Mouse (Mus musculus): ENCODE results near the gene Fabp6.
A peak's percentile ranks its signal among the peaks of the same experiment; 100 is the strongest.

The Fabp6 gene

GRCm38 (mm10) chr11:43586324-43587090, 14.8 kb downstream of the Fabp6 start, which contains the start of gene 4933415A04Rik:
Gene 4933415A04Rik (plus strand): TSS chr11:43587040.
- peak; percentile 91 for DNase-seq

DNA sequence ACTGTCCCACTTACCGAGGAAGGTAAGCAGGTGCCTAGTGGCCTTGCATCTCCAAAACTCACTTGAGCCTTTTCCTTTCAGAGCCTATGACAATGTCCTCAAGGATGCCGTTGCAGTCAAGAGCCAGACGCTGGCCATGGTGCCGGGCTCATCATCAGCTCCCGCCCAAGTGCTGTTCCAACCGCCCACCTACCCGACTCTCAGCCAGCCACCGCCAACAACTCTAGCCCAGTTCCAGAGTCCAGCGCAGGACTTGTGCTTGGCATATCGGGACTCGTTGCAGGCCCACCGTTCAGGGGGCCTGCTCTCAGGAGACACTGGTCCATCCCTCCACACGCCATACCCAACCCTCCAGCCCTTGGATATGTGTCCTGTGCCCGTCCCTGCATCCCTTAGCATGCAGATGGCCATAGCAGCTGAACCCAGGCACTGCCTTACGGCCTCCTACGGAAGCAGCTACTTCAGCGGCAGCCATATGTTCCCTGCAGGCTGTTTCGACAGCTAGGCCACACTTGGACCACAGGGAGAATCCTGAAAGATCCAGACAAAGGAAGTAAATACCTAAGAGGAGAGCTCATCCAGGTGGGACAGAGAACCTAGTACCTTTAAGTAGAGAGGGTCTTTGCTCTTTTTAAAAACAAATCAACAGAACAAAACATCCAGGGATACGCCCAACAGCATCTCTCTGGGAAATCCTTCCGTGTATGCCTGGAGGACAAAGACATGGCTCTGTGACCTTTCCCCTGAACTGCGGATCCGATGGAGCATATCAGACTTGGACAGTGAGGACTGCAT, 15.9 kb downstream of the Fabp6 start:
- DNase-seq = no peak

DNA sequence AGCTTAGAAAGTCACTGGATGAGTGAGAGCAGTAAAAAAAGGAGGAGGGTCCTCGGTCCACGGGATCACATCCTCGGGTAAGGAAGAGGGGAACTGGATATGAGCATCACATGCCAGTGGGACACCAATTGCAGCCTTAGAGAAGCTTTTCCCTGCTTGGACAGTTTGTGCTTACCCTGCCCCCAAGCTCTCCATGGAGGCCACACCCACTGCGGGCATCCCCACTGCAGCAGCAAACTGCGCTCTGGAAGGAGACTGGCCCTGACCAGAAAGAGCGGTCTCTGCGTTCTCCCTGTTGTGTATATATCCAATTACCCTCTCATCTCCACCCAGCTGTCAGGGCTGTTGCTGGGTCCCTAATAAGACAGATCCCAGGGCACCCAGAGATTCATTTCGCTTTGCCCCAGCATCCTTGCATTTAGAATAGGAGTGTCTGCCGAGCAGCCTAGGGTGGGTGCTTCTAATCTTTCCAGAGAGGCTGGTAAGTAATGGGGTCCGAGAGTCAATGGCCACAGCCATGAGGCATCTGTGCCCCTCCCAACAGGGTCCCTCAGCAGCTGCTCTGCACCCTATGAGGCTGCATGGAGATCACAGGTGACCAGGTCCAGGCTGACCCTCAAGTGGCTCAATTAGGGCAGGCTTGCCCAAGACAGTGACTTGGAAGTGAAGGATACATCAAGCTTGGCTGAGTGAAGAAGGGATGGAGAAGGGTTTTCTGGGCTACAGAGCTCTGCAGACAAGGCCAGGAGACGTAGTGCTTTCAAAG, 23.4 kb downstream of the Fabp6 start:
- peak; percentile 22 for DNase-seq

DNA sequence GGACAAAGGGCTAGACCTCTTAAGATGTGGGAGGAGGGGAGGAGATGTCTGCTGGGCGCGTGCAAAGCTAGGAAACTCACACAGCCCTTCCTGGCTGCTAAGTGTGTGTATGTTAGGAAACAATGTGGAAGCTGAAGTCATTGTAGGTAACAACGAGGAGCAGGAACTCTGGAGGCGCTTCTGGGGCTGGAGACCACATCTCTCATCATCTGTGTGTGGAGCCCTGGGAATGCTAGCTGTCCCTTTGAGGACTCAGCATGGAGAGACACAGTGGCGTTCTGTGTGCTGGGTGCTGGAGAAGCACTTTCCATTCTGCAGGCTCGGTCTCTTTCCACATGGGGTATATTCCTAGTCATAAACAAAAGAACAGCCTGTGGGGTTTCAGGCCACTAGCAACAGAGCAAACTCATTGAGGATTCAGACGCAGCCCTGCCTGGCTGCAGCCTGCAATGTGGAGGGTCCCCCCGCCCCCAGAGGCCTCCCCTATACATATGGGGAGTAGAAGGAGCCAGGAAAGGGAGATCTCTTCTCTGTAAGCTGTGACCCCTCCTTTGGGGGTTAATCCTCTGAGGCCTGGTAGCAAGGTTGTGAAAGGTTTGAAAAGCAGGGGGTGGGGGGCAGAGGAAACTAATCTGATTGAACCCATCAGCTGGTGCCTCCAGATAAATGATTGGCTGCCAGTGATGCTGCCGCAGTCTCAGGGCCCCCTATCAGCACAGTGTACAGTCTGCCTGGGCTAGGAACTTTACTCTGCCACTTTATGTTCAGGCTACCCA, 25.8 kb downstream of the Fabp6 start:
- DNase-seq = peak; percentile 62

DNA sequence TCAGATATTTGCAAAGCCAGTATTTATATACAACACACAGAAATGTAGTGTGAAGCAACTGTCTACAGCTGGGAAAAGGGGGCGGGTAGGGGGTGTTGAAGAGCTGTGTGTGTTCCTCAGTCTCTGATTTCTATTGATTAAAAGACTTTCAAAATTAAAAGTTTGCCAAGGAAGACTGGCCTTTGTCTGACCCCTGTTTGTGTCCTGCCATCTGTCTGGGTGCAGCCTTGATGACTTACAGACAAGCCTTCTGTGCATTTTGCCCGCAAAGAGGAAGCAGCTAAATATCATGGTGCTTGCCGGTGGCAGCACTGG, 26.3 kb downstream of the Fabp6 start:
- DNase-seq = no peak

GRCm38 (mm10) chr11:43569595-43569994, 31.7 kb downstream of the Fabp6 start:
- DNase-seq = peak; percentile 96

DNA sequence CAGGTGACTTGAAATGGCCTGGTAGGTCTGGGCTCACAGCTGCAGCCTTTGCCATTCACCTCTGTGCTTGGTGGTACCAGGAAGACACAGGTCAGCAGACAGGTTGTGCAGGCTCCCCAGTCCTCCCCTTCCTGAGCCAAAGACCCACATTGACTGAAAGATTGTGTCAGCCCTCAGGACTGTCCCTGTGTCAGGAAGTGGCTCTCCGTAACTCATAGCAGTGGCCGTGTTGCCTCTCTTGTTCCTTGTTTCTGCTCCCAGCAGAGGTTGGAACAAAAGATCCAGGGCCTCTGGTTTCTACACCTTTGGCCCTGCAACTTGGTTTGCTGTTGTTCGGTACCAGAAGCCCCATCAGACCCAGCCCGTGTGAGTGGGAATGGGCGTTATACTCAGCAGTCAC, 32.2 kb downstream of the Fabp6 start:
- DNase-seq = no peak

- DNase-seq = peak; percentile 70
These were observed 33.1 kb downstream of the Fabp6 start for GRCm38 (mm10) chr11:43568263-43568662.

DNA sequence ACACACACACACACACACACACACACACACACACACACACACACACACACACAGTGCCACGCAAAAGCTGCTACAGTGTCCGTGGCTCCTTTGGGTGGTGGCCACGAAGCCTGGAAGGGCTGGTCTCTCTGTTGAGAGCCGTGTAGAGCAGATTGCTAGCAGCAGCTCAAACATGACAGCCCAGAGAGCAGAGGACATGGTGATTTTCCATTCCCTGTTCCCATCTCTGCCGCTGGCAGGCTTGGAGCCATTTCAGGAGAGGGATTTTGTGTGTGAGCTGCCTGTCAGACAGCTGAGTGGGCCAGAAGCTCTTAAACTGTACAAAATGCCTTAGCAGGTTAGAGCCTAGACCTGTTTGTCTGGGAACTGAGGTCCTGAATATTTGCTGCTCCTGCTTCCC, 34.6 kb downstream of the Fabp6 start:
- peak; percentile 28 for DNase-seq

- no peak for DNase-seq
These were observed 35.5 kb downstream of the Fabp6 start for GRCm38 (mm10) chr11:43565852-43566251.

- no peak for DNase-seq
These were observed 35.9 kb downstream of the Fabp6 start for GRCm38 (mm10) chr11:43565414-43565813.

DNA sequence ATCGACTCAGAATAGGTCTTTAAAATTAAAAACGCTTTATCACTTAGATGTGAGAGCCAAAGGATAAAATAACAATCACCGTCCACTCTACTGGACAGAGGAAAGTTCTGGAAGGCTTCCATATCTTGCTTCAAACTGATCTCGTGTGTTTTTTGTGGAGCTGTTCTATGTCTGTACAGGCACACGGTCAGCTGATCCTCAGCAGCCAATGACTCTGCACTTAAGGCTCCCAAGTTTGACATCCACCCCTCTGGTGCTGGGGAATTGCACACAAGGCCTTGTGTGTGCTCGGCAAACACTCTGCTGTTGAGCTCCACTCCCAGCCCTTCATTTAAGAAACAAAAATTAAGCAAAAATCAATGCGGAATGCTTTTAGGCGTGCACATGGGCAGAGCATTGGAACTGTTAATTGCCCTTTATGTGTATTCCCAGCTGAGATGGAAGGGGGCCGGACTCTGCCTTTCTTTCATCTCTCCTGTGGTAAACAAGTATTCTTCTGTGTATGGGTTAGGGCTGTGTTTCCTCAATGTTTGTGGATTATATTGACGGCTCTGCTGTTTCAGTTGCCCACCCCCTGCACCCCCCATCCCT, 37.6 kb downstream of the Fabp6 start:
- no peak for DNase-seq

DNA sequence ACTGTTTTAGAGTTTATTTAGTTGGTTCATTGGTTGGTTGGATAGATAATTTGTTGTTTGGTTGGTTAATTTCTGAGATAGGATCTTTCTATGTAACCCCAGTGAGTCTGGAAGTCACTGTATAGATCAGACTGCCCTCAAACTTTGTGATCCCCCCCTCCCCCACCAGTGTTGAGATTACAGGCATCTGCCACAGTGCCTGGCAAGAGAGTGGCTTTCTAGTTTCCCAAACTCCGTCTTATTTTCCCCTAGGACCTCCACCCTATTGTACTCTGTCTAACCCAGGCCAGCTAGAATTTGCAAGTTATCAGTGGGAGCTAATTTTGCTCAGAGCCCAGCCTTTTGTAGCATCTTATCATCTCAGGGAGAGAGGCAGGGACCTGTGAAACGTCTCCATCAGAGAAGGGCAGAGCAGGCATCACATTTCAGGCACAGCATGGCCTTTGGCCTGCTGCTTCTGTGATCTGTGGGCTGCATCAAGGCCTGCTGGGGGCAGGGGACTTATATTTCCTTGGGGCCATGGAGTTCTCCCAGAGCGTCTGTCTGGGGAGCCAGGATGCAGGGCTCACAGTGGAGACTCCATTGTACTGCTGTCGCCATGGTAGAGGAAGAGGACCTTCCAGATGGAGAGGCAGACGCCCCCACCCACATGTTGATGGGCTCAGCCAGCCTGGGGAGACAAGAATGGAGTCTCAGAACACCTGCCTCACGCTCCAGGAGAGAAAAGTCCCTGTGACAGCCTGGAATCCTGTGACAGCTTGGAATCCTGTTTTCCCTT, 41.6 kb downstream of the Fabp6 start:
- DNase-seq = no peak

DNA sequence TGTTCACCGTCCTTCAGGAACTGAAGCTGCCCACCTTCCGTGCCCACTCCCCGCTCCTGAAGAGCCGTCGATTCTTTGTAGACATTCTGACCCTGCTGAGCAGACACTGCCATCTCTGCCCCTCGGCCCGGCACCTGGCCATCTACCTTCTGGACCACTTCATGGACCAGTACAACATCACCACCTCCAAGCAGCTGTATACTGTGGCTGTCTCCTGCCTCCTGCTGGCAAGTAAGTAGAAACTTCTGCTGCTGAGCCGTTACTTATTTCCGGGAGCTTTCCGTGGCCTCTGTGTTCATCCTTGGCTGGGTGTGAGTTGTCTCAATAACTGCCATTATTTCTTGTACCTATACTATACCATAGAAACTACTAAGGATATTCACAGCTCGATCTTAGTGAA, 44.8 kb downstream of the Fabp6 start:
- peak; percentile 17 for DNase-seq

DNA sequence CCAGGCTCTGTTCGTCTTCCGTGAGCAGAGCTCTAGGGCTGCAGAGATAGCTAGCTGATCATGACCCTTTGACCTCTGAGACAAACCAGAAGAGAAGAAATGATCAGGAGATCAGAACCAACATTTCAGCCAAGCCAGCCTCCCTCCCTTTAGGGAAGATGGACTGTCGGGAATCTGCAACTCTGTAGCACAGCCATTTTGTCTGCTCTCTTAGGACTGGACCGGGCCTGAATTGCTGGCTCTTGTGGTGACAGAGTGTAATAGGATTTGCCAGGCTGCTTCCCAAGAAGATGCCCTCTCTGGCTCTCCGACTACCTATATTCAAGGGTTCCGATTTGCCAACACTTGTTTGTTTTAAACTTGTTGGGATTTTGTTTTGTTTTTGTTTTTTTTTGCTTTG, 48.7 kb downstream of the Fabp6 start:
- DNase-seq = no peak

GRCm38 (mm10) chr11:43551756-43552155, 49.6 kb downstream of the Fabp6 start:
- DNase-seq = no peak

DNA sequence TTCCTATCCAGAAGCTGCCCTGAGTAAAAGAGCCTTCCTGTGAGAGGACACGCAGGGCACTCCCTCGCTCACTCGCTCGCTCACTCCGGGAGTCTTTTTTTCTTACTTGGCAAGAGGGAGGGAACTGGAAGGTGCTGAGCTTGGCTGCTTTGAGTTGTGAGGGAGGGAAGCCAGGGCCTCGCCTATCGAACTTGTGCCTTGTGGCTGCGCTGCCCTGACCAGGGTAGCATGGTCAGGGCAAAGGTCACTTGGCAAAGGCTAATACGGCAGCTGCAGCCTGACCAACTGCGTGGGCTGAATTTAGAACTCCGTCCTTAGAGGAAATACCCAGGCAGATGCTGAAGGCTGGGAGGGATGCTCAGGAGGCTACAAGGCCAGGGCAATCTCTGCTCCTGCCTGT, 51.6 kb downstream of the Fabp6 start:
- peak; percentile 72 for DNase-seq

GRCm38 (mm10) chr11:43548657-43549435, 52.5 kb downstream of the Fabp6 start:
- DNase-seq = peak; percentile 17

GRCm38 (mm10) chr11:43548148-43548547, 53.2 kb downstream of the Fabp6 start:
- peak; percentile 86 for DNase-seq

- DNase-seq = no peak
These were observed 54.7 kb downstream of the Fabp6 start for GRCm38 (mm10) chr11:43546678-43547077.
